Mouse (Mus musculus) MEL (cell line): ENCODE measurements around the gene Fto.

Experiments used
- EP300 ChIP-seq, 2 experiments: IDR thresholded peaks; 2 replicates each; pipeline ENCODE4 v1.6.1; 2011; ENCODE audit warnings: improper control_type of control experiment in 2 of 2, low read length in 2 of 2, low read depth in 1 of 2, mild to moderate bottlenecking in 1 of 2
- POLR2A ChIP-seq, 2 experiments: IDR thresholded peaks; 2 replicates each; pipeline ENCODE4 v1.6.1; 2011 to 2012; ENCODE audit warnings: low read length in 2 of 2, mild to moderate bottlenecking in 2 of 2, control low read depth in 1 of 2, improper control_type of control experiment in 1 of 2, low read depth in 1 of 2, moderate library complexity in 1 of 2; ENCODE audit not compliant: control insufficient read depth in 1 of 2, insufficient read depth in 1 of 2, poor library complexity in 1 of 2

DNA sequence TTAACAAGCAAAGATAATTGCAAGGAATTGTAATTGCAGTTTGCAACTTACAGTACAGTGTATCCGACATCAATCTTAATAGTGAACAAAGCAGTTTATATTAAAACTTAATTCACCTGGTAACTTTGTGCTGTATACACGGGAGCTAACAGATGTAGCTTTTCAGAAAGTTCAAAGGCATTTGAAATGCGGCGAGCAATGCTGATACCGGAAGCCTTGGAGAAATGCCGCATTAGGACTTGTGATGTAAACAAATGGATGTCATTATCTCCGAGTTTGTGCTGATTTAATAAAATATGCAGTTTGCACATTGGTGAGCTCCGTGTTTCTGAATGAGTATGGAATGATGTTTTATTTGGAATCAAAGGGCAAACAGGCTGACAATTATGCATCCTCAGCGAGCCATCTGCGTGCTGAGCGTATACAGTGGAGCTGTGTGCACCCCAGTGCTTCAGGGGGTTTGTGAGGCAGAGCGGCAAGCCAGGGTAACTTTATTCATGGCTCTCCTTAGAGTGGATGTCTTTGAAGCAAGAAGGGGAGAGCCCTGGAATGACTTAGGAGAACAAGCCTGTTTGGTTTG lies 280.0 kb downstream of the Fto start:
- no peak for TF ChIP-seq EP300 (IDR thresholded peaks at IDR 0.05; ENCODE audit: low read depth in 1 of 2, low read length in 2 of 2)
- TF ChIP-seq POLR2A (IDR thresholded peaks at IDR 0.05; ENCODE audit: control insufficient read depth in 1 of 2, insufficient read depth in 1 of 2, low read depth in 1 of 2, low read length in 2 of 2, poor library complexity in 1 of 2), result no peak
